Mouse (Mus musculus): ENCODE measurements around the gene Ift88.

- TF ChIP-seq CTCF (IDR thresholded peaks at IDR 0.05; ENCODE audit: control insufficient read depth, insufficient read depth, insufficient read length), result no peak
- no peak for TF ChIP-seq USF1 (IDR thresholded peaks at IDR 0.05; ENCODE audit: low read depth)
Measured at GRCm38 (mm10) chr14:57543420-57544039, 119.7 kb downstream of the Ift88 start.

Measured in C2C12 (cell line).